Mouse (Mus musculus) layer of hippocampus, postnatal 25 days (tissue): ENCODE measurements around the gene Cd274. TPM values are rescaled to one million over a fixed set of nuclear protein-coding genes. Genes with fewer than 3 reads are reported as not detected.

ENCODE experiments used
- DNase-seq, 2 experiments: peaks; one replicate each; pipeline ENCODE4 v3.0.0; 2022; ENCODE audit warnings: mixed read lengths in 2 of 2, low spot score in 1 of 2; ENCODE audit errors: extremely low spot score in 1 of 2
- total RNA-seq, 2 experiments: library from RNA; stranded (reverse); gene quantifications; 2 replicates each; pipeline ENCODE4 v1.2.3; 2021

The Cd274 gene
- total RNA-seq, 2 experiments from 2014 or later = 0.96 to 1.1 TPM

DNA sequence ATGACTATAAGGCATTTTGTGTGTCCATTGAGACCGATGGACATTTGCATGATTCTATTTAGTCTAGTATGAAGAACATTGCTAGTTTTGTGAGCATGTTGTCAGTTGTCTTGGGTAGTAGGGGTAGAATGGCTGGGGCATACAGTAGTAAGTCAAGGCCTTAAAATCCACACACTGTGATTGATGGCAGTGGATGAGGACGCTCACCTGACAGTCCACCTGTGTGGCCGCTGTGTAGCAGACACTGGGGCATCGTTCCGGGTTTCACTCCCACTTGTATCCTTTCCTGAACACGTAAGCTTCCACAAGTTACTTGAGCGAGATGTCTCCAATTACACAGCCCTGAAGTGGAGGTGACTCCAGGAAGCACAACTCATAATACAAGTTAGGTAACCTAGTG lies 3.7 kb upstream of the Cd274 start:
- DNase-seq = no peak

GRCm38 (mm10) chr19:29364076-29364475 lies 3.2 kb upstream of the Cd274 start:
- DNase-seq = no peak

GRCm38 (mm10) chr19:29365105-29365504 lies 2.1 kb upstream of the Cd274 start:
- no peak for DNase-seq

- DNase-seq = no peak
Measured at GRCm38 (mm10) chr19:29366226-29366968, 858 bp upstream of the Cd274 start.

- no peak for DNase-seq
Measured at GRCm38 (mm10) chr19:29368041-29368440, 786 bp downstream of the Cd274 start.

- DNase-seq = no peak
Measured at GRCm38 (mm10) chr19:29368671-29369309, 1.5 kb downstream of the Cd274 start.

DNA sequence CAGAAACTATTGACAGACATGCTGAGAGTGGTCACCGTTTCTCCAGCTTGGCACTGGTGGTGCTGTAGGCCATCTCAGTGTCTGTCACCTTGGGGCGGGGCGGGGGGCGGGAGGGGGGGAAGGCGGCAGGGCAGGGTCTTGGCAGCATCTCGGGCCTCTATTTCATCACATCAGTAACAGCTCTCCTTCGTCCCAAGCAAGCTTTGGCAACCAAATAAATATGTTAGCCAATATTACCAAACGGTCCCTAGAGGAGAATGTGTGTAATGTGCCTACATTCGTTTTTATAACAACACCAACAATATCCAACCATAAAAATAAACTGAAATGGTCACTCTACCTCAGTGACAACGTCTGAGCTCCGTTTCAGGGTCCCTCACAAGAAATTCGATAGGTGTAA lies 2.9 kb downstream of the Cd274 start:
- DNase-seq = no peak

- DNase-seq = no peak
Measured at GRCm38 (mm10) chr19:29370545-29371283, 3.5 kb downstream of the Cd274 start.

DNA sequence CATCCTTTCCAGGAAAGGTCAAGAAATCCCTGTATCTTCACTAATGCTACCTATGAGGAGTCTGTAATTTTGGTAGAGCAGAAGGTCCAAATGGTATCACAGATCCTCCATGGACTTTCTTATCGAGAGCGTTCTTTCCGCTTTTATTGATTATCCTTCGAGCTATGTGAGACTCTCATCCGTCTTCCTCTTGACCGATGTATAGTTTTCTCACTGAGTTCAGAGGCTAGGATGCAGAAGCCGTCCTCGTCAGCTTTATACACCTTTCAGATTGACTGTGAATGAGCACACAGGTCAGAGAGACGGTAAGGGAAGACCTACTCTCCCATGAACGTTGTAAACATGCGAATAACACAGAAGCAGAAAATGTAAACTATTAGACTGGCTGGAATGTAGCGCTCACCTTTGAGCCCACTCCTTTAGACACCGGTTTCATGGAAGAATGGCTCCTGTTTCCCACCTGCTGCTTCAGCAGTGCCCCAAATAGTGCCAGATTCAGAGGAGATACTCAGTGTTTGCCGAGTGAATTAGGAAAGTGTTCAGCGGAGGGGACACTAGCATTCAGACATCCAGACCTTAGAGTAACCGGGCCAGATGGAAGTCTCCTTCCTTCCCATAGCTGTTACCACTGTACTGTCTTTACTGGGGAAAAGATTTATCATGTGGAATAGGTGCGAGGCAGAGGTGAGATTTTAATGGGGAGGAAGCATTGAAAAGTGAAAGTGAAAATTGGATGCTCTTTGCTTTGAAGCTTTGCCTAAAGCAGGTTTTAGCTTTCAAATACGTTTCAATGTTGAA lies 4.2 kb downstream of the Cd274 start:
- no peak for DNase-seq

GRCm38 (mm10) chr19:29372138-29372537 lies 4.9 kb downstream of the Cd274 start:
- no peak for DNase-seq

- DNase-seq = no peak
Measured at GRCm38 (mm10) chr19:29372621-29373020, 5.4 kb downstream of the Cd274 start.

- no peak for DNase-seq
Measured at GRCm38 (mm10) chr19:29373438-29373837, 6.2 kb downstream of the Cd274 start.

- no peak for DNase-seq
Measured at GRCm38 (mm10) chr19:29374947-29375346, 7.7 kb downstream of the Cd274 start.

DNA sequence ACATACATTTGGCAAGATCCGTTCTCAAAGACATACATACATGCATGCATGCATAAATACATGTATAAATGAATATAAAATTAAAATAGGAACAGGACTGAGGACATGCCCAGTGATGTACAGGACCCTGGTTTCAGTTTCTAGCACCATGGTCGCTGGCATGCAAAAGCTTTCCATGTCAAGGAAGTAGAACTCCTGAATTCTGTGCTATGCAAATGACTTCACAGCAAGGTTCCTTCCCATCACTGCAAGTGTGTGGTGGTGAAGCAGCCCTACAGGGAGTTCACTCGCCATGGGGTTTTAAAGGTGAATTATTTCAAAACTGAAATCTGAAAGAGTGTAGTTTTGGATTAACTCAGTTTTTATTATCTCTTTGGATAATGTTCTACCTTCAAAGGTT lies 9.1 kb downstream of the Cd274 start:
- DNase-seq = no peak

DNA sequence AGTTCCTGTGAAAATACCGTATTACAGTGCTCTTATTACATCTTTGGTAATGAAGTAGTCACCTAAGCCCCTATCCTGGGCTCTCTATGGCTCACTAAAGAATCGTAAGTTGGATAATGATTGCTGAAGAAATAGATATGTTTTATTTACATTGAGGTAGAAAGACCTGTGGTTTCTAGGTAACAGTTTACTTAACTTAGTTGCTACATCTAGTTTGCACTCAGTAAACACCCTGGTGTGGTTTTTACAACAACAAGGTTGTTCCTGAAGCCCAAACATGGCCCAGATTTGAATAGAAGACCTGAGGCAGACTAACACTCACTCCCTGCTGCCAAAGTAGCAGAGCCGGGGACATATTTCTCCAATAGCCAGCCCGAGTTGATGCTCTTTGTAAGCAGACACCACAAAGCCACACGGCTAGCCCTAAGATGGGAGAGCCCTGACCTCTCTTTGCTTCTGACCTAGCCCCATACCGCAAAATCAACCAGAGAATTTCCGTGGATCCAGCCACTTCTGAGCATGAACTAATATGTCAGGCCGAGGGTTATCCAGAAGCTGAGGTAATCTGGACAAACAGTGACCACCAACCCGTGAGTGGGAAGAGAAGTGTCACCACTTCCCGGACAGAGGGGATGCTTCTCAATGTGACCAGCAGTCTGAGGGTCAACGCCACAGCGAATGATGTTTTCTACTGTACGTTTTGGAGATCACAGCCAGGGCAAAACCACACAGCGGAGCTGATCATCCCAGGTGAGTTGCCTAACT lies 12.8 kb downstream of the Cd274 start:
- no peak for DNase-seq

GRCm38 (mm10) chr19:29383368-29383767 lies 16.1 kb downstream of the Cd274 start:
- no peak for DNase-seq

GRCm38 (mm10) chr19:29384412-29384811 lies 17.2 kb downstream of the Cd274 start:
- no peak for DNase-seq

- no peak for DNase-seq
Measured at GRCm38 (mm10) chr19:29384994-29385393, 17.7 kb downstream of the Cd274 start.

DNA sequence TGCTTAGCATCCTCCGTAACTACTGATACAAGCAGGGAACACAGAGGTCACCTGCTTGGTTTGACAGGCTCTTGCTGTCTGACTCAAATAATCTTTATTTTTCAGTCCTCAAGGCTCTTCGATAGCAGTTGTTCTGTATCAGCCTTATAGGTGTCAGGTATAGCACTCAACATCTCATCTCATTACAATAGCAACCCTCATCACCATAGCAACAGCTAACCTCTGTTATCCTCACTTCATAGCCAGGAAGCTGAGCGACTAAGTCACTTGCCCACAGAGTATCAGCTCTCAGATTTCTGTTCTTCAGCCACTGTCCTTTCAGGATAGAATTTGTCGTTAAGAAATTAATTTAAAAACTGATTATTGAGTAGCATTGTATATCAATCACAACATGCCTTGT lies 18.6 kb downstream of the Cd274 start:
- no peak for DNase-seq

DNA sequence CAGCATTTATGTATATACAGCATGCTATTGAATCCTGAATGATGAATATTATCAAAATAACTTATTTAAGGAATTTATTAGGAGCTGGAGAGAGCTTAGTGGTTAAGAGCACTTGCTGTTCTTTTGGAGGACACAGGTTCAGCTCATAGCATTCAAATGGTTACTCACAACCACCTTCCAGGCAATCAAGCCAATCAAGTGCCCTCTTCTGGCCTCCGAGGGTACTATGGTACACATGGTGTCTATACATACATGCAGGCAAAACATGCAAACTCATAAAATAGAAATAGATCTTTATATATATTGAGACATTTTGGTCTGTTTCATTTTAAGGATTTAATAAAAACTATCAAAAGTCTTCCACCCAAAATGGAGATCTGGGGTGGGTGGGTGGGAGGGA lies 21.6 kb downstream of the Cd274 start:
- no peak for DNase-seq
